Mouse (Mus musculus) c-Kit-positive CD71-positive TER-119-positive erythroid progenitor cells, embryonic 14.5 days (primary cell): ENCODE results near the gene Apc2.
"Not testable (repeated sequence)": the region's sequence is repeated elsewhere in the genome, so short reads cannot be mapped to it uniquely, and the experiment has no call there.

Experiments used
- DNase-seq: peaks from one replicate; pipeline ENCODE4 v3.0.0-alpha.2; 2013; ENCODE audit warnings: low spot score

Apc2 gene

GRCm38 (mm10) chr10:80295618-80296425, at the start of gene Apc2:
Gene Apc2 (plus strand): TSS chr10:80295977.
- DNase-seq = peak; percentile 75

- DNase-seq = no peak
Measured at GRCm38 (mm10) chr10:80247849-80248248, 47.9 kb upstream of the Apc2 start.

GRCm38 (mm10) chr10:80248437-80248836, 47.3 kb upstream of the Apc2 start:
- DNase-seq = not testable (repeated sequence)

- DNase-seq = peak; percentile 95
Measured at GRCm38 (mm10) chr10:80248971-80249640, 46.7 kb upstream of the Apc2 start, which contains the start of gene Ndufs7. Gene Ndufs7 (plus strand): TSS chr10:80249121.

GRCm38 (mm10) chr10:80250059-80250458, 45.7 kb upstream of the Apc2 start:
- DNase-seq = no peak

GRCm38 (mm10) chr10:80250573-80250972, 45.2 kb upstream of the Apc2 start:
- DNase-seq = no peak

- DNase-seq = no peak
Measured at GRCm38 (mm10) chr10:80252011-80252410, 43.8 kb upstream of the Apc2 start.

- DNase-seq = no peak
Measured at GRCm38 (mm10) chr10:80252493-80253274, 43.1 kb upstream of the Apc2 start.

- DNase-seq = no peak
Measured at GRCm38 (mm10) chr10:80253551-80253950, 42.2 kb upstream of the Apc2 start.

- DNase-seq = no peak
Measured at GRCm38 (mm10) chr10:80254331-80255297, 41.2 kb upstream of the Apc2 start.

- DNase-seq = no peak
Measured at GRCm38 (mm10) chr10:80255881-80256535, 39.8 kb upstream of the Apc2 start.

GRCm38 (mm10) chr10:80257936-80258335, 37.8 kb upstream of the Apc2 start:
- no peak for DNase-seq

- DNase-seq = no peak
Measured at GRCm38 (mm10) chr10:80258752-80259462, 36.9 kb upstream of the Apc2 start.

- no peak for DNase-seq
Measured at GRCm38 (mm10) chr10:80259463-80259805, 36.3 kb upstream of the Apc2 start.

GRCm38 (mm10) chr10:80259861-80260641, 35.7 kb upstream of the Apc2 start:
- DNase-seq = no peak

- peak; percentile 97 for DNase-seq
Measured at GRCm38 (mm10) chr10:80260642-80261584, 34.9 kb upstream of the Apc2 start, which contains the start of the genes Gamt and Dazap1. Gene Gamt (minus strand): TSS chr10:80261012. Gene Dazap1 (plus strand): TSS chr10:80261486.

GRCm38 (mm10) chr10:80261585-80261968, 34.2 kb upstream of the Apc2 start:
- DNase-seq = peak; percentile 95

- no peak for DNase-seq
Measured at GRCm38 (mm10) chr10:80262169-80262568, 33.6 kb upstream of the Apc2 start.
